Mouse (Mus musculus) layer of hippocampus, adult 6 months (tissue): Measurements from ENCODE around the gene Olfr211. TPM values are rescaled to one million over a fixed set of nuclear protein-coding genes. Genes with fewer than 3 reads are reported as not detected.

ENCODE experiments used
- long read RNA-seq, 2 experiments: library from polyadenylated mRNA; unstranded; transcript quantifications; one replicate each; pipeline ENCODE4 v2.0.0; 2019 to 2020
- polyA plus RNA-seq: library from polyadenylated mRNA; unstranded; fragments of <200 nt; fragmentation: Nextera tagmentation; gene quantifications from 2 replicates; pipeline ENCODE4 v1.2.3, GENCODE M21; 2021

The Olfr211 gene
- polyA plus RNA-seq, result not detected in 2 replicates
- long read RNA-seq, experiment 1, result 0 reads
- long read RNA-seq, experiment 2, result 0 reads

DNA sequence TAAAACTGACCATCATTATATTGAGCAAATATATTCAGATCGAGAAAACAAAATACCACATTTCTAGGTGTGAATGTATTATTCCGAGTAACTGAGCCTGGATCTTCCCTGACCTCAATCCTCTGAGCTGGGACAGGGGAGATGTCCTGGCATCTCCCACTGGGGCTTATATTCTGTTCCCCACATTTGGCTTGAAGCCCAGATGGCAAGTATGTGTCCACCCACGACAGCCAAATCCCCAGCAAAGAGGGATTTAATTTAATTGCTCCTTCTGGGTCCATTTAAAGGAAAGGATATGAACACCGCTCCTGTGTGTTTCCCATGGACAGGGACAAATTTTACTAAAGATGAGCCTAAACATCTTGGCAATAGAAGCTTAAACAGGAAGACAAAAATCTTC lies at the start of gene Olfr211:
Olfr211 (plus strand) TSS at position 301 of the 400 bp plus-strand sequence.

DNA sequence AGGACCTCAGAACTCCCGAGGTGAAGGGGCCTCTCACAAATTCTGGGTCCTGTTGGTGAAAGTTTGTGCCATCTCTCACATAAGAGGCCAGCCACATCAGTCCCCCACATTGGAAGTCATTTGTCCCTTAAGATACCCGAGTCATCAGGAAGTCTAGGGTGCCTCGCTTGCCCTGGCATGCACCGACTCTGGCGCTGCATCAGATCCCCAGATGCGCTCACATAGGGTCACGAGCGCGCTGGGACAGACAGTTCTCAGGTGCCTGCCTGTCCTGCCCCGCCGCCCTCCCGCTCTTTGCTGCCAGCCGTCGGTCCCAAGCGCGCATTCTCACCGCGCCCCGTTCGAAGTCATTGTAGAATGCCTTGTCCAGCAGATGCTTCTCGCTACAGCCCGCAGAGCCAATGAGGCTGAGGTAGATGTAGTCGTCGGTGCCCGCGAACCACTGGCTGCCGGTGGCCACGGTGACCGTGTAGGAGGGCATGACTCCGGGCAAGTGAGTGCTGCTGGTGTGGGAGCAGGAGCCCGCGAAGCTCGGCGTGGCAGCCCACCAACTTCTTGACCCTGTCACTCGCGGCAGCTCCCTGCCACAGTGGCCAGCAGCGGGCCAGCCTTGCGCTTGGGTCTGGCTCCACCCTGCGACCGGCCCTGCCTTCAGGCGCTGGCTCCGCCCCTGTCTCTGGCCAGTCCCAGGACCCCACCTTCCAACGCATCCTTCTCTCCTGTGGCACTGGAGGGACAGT lies 28.2 kb upstream of the Olfr211 start, which contains the start of gene Alox5:
Alox5 (minus strand) TSS at position 635 of the 740 bp plus-strand sequence.

DNA sequence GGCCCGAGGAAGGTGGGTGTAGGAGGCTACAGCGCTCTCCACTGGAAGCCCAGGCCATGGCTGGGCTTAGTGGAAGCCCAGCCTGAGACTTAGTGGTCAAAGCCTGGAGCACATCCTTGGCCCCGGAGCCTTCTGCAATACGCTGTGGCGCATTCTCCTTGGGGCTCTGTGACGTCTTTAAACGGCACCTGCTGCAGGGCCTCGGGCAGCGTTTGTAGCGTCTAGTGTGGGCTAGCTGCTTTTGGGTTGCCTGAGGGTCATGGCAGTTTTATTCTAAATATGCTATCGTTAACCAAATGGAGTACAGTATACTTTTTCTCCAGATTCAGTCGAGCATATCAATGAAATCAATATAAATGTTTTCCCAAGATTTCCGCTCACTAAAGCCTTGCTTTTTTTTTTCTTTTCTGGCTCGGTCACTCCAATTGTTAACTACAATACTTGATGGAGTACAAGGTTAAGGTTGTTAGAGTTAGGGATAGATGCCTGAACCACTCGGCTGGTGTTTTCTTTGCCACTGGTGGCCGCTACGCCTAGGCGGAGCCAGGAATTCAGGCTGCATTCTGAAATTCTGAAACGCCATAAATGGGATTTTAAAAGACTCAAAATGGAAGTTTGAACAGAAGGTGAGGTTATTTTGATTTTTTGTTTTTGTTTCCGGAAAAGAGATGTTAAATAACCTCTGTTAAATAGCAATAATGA lies 17.6 kb downstream of the Olfr211 start, which contains the start of gene Olfr212:
Olfr212 (plus strand) TSS at position 215 of the 702 bp plus-strand sequence.

DNA sequence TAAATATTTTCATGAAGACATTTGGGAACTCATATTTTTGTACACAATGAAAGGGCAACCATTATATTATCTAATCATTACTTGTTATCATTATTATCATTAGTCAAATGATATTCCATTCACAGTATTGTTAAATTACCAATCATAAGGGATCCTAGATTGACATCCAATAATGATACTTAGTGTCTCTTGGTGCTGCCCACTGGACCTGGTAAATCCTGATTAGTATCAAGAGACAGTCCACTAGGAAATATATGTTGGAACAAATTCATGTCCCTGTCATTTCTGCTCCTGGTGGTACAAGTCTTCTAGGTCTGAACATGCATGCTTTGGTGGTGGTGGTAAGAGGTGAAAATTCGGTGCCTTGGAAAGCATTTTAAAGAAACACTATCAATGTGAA lies 49.3 kb downstream of the Olfr211 start, which contains the start of gene Olfr213:
Olfr213 (plus strand) TSS at position 301 of the 400 bp plus-strand sequence.

Other genes with a start within 250 kb of the Olfr211 start
- 1.4 and 1.9 TPM in 2 replicates for gene Zfand4, start 224.9 kb upstream of the Olfr211 start, polyA plus RNA-seq
- gene March8, start 151.1 kb upstream of the Olfr211 start, polyA plus RNA-seq, result 16.6 and 18.8 TPM in 2 replicates
- gene Alox5, start 27.9 kb upstream of the Olfr211 start, polyA plus RNA-seq, result 0.67 and 0.70 TPM in 2 replicates
- not detected in 2 replicates for gene Olfr212, start 17.4 kb downstream of the Olfr211 start, polyA plus RNA-seq
- gene Olfr213, start 49.4 kb downstream of the Olfr211 start, polyA plus RNA-seq, result not detected in 2 replicates
- 0.51 and 0.60 TPM in 2 replicates for gene Gm5580, start 62.0 kb downstream of the Olfr211 start, polyA plus RNA-seq
- gene Olfr214, start 65.1 kb downstream of the Olfr211 start, polyA plus RNA-seq, result not detected in 2 replicates
- gene Olfr215, start 95.1 kb downstream of the Olfr211 start, polyA plus RNA-seq, result not detected in 2 replicates
- gene Zfp422, start 139.9 kb downstream of the Olfr211 start, polyA plus RNA-seq, result 20.9 and 22.3 TPM in 2 replicates
- gene Depp1, start 161.5 kb downstream of the Olfr211 start, polyA plus RNA-seq, result 0.64 and 1.1 TPM in 2 replicates
- 4.7 and 5.8 TPM in 2 replicates for gene Rassf4, start 184.9 kb downstream of the Olfr211 start, polyA plus RNA-seq
- gene Tmem72, start 227.8 kb downstream of the Olfr211 start, polyA plus RNA-seq, result 0.19 and 7.9 TPM in 2 replicates